Mouse (Mus musculus): ENCODE data around the gene Rreb1. TPM values are rescaled to one million over a fixed set of nuclear protein-coding genes. Genes with fewer than 3 reads are reported as not detected.

Gene Rreb1
- polyA plus RNA-seq, 1 experiment, result 6.0 TPM

DNA sequence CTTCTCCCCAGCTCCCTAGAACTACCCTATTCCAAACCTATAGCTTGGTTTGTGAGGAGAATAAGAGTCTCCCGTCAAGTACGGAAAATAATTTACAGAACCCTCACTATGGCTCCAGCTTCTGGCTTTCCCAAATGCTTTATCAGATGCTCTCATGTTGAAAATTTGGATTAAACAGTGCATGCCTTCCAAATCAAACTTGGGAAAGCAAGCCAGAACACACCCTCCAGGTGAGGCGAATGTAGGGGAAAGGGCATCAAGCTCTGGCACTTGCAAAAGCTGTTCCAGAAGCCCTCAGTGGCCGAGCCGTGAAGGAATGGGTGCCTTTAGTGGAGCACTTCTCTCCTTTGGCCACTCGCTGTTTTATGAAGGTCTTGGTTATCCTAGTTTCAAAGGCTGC is 126.2 kb downstream of the Rreb1 start:
- TF ChIP-seq FOSL1 (IDR thresholded peaks at IDR 0.05; ENCODE audit: insufficient read depth, low read length, poor library complexity, severe bottlenecking) (no peak), CEBPB (IDR thresholded peaks at IDR 0.05; ENCODE audit: low read depth) (no peak), MYOD1 (IDR thresholded peaks at IDR 0.05; ENCODE audit: control insufficient read depth, insufficient read length, low read depth) (no peak), CTCF (IDR thresholded peaks at IDR 0.05; ENCODE audit: control insufficient read depth, insufficient read depth, insufficient read length) (no peak), MAX (IDR thresholded peaks at IDR 0.05) (no peak)
- Histone ChIP-seq H3ac (ENCODE audit: control insufficient read depth, insufficient read length, low read depth) (no peak overlapping the region), H3K4me3 (ENCODE audit: insufficient read depth, poor library complexity, severe bottlenecking) (no peak overlapping the region), H3K79me2 (ENCODE audit: control insufficient read depth, insufficient read depth) (no peaks in the 10 kb centered on the region), H3K36me3 (ENCODE audit: control insufficient read depth, insufficient read depth) (peaks cover 48% of the 10 kb centered on the region), H3K27me3 (ENCODE audit: control insufficient read depth, insufficient read depth, insufficient read length) (no peaks in the 10 kb centered on the region), H3K79me3 (ENCODE audit: low read depth) (no peaks in the 10 kb centered on the region)

DNA sequence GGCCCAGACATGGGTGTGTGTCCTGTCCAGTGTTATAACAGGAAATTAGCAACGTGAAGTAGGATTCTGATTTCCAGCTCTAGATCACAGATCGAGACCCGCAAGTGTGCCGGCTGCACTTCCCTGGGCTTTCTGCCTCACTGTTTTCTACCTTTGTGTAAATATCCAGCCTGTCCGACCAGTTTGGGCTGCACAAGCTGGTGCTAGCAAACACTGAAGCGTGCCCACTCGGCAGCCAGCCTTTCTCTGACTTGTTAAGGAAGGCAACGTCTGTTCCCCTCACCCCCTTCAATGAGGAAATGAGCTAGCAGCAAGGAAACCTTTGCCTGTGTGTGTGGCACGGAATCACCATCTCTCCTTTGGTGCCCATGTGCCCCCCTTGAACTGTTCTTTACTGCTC is 129.9 kb downstream of the Rreb1 start:
- H3K27me3 ChIP-seq (ENCODE audit: control insufficient read depth, insufficient read depth, insufficient read length), result no peaks in the 10 kb centered on the region
- H3ac ChIP-seq (ENCODE audit: control insufficient read depth, insufficient read length, low read depth), result no peak overlapping the region
- H3K4me3 ChIP-seq (ENCODE audit: insufficient read depth, poor library complexity, severe bottlenecking), result no peak overlapping the region
- TF ChIP-seq MYOD1 (IDR thresholded peaks at IDR 0.05; ENCODE audit: control insufficient read depth, insufficient read length, low read depth), result no peak
- TF ChIP-seq MYOG (IDR thresholded peaks at IDR 0.05; ENCODE audit: control insufficient read depth, extremely low read depth, insufficient read length), result no peak
- no peak for TF ChIP-seq CEBPB (IDR thresholded peaks at IDR 0.05; ENCODE audit: low read depth)
- no peak for TF ChIP-seq CTCF (IDR thresholded peaks at IDR 0.05; ENCODE audit: control insufficient read depth, insufficient read depth, insufficient read length)
- no peak for TF ChIP-seq MAX (IDR thresholded peaks at IDR 0.05)
- no peak for TF ChIP-seq USF1 (IDR thresholded peaks at IDR 0.05; ENCODE audit: low read depth)
- TF ChIP-seq FOSL1 (IDR thresholded peaks at IDR 0.05; ENCODE audit: insufficient read depth, low read length, poor library complexity, severe bottlenecking), result no peak
- H3K36me3 ChIP-seq (ENCODE audit: control insufficient read depth, insufficient read depth), result peaks cover 28% of the 10 kb centered on the region
- no peaks in the 10 kb centered on the region for H3K79me3 ChIP-seq (ENCODE audit: low read depth)
- H3K79me2 ChIP-seq (ENCODE audit: control insufficient read depth, insufficient read depth), result no peaks in the 10 kb centered on the region

DNA sequence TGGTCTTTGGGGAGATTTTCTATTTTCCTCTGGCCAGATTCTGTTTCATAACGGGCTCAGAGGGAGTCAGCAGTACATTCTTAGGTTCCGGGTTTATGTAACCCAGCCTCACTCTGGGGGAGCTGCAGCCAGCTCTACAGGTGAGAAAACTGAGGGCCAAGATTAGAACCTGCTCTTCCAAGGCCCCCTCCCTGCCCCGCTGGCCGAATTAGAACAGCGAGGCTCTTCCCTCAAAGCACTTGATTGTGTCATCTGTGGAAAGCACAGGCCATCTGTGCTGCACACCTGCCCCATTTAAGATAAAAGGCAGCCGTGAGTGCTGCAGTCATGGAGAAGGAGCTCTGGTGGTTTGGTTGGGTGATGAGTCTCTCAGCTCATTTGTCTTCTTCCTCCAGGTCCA is 130.3 kb downstream of the Rreb1 start:
- TF ChIP-seq CEBPB (IDR thresholded peaks at IDR 0.05; ENCODE audit: low read depth), result no peak
- TF ChIP-seq CTCF (IDR thresholded peaks at IDR 0.05; ENCODE audit: control insufficient read depth, insufficient read depth, insufficient read length), result no peak
- no peak for TF ChIP-seq FOSL1 (IDR thresholded peaks at IDR 0.05; ENCODE audit: insufficient read depth, low read length, poor library complexity, severe bottlenecking)
- no peak for TF ChIP-seq USF1 (IDR thresholded peaks at IDR 0.05; ENCODE audit: low read depth)
- TF ChIP-seq MYOG (IDR thresholded peaks at IDR 0.05; ENCODE audit: control insufficient read depth, extremely low read depth, insufficient read length), result no peak
- TF ChIP-seq MYOD1 (IDR thresholded peaks at IDR 0.05; ENCODE audit: control insufficient read depth, insufficient read length, low read depth), result no peak
- TF ChIP-seq MAX (IDR thresholded peaks at IDR 0.05), result no peak
- H3K79me3 ChIP-seq (ENCODE audit: low read depth), result no peaks in the 10 kb centered on the region
- no peak overlapping the region for H3ac ChIP-seq (ENCODE audit: control insufficient read depth, insufficient read length, low read depth)
- peaks cover 31% of the 10 kb centered on the region for H3K36me3 ChIP-seq (ENCODE audit: control insufficient read depth, insufficient read depth)
- H3K4me3 ChIP-seq (ENCODE audit: insufficient read depth, poor library complexity, severe bottlenecking), result no peak overlapping the region
- H3K27me3 ChIP-seq (ENCODE audit: control insufficient read depth, insufficient read depth, insufficient read length), result no peaks in the 10 kb centered on the region
- H3K79me2 ChIP-seq (ENCODE audit: control insufficient read depth, insufficient read depth), result no peaks in the 10 kb centered on the region

DNA sequence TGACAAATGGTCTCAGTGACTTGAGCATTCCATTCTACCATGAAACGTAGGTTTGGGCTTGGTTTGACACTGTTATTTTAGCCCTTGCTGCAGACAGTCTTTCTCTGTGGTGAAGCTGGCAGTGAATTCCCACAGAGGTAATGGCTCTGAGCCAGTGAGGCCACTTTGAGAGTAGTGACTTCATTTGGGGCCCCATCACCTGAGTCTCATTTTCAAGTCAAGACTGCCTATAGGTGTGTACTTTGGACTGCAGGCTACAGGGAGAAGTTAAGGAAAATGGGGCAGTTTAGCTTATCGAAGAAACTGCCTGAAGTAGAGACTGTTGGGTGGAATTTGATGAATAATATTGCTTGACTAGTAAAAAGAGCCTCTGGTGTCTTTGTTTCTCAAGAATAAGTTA is 131.0 kb downstream of the Rreb1 start:
- Histone ChIP-seq H3K79me2 (ENCODE audit: control insufficient read depth, insufficient read depth) (no peaks in the 10 kb centered on the region), H3K27me3 (ENCODE audit: control insufficient read depth, insufficient read depth, insufficient read length) (no peaks in the 10 kb centered on the region), H3K4me3 (ENCODE audit: insufficient read depth, poor library complexity, severe bottlenecking) (no peak overlapping the region), H3K36me3 (ENCODE audit: control insufficient read depth, insufficient read depth) (peaks cover 37% of the 10 kb centered on the region), H3ac (ENCODE audit: control insufficient read depth, insufficient read length, low read depth) (no peak overlapping the region), H3K79me3 (ENCODE audit: low read depth) (no peaks in the 10 kb centered on the region)
- TF ChIP-seq USF1 (IDR thresholded peaks at IDR 0.05; ENCODE audit: low read depth) (no peak), MYOD1 (IDR thresholded peaks at IDR 0.05; ENCODE audit: control insufficient read depth, insufficient read length, low read depth) (no peak), CEBPB (IDR thresholded peaks at IDR 0.05; ENCODE audit: low read depth) (no peak), FOSL1 (IDR thresholded peaks at IDR 0.05; ENCODE audit: insufficient read depth, low read length, poor library complexity, severe bottlenecking) (no peak), CTCF (IDR thresholded peaks at IDR 0.05; ENCODE audit: control insufficient read depth, insufficient read depth, insufficient read length) (no peak), MYOG (IDR thresholded peaks at IDR 0.05; ENCODE audit: control insufficient read depth, extremely low read depth, insufficient read length) (no peak), MAX (IDR thresholded peaks at IDR 0.05) (no peak)

DNA sequence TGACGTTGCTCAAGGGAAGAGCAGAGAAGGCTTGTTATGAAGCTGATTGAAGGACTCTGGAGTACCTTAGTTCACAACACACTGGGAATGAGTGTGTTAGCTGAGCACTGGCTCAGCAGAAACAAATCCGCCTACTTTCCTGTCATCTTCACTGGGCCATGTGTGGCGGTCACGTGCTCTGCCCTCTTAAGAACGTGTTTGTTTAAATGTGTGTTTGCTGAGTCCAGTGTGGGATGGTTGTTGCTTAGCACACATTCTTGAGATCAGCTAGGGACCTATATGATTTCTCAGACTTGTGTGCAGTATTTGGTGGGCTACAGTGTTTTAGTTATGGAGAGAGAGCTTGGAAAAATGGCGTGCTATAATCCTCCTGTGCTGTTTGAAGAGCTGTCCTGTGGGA is 133.8 kb downstream of the Rreb1 start:
- Histone ChIP-seq H3K79me3 (ENCODE audit: low read depth) (no peaks in the 10 kb centered on the region), H3K4me3 (ENCODE audit: insufficient read depth, poor library complexity, severe bottlenecking) (no peak overlapping the region), H3K27me3 (ENCODE audit: control insufficient read depth, insufficient read depth, insufficient read length) (no peaks in the 10 kb centered on the region), H3K79me2 (ENCODE audit: control insufficient read depth, insufficient read depth) (no peaks in the 10 kb centered on the region), H3K36me3 (ENCODE audit: control insufficient read depth, insufficient read depth) (peaks cover 36% of the 10 kb centered on the region), H3ac (ENCODE audit: control insufficient read depth, insufficient read length, low read depth) (no peak overlapping the region)
- TF ChIP-seq MAX (IDR thresholded peaks at IDR 0.05), result no peak
- TF ChIP-seq CTCF (IDR thresholded peaks at IDR 0.05; ENCODE audit: control insufficient read depth, insufficient read depth, insufficient read length), result no peak
- no peak for TF ChIP-seq FOSL1 (IDR thresholded peaks at IDR 0.05; ENCODE audit: insufficient read depth, low read length, poor library complexity, severe bottlenecking)
- no peak for TF ChIP-seq USF1 (IDR thresholded peaks at IDR 0.05; ENCODE audit: low read depth)
- no peak for TF ChIP-seq MYOG (IDR thresholded peaks at IDR 0.05; ENCODE audit: control insufficient read depth, extremely low read depth, insufficient read length)
- no peak for TF ChIP-seq CEBPB (IDR thresholded peaks at IDR 0.05; ENCODE audit: low read depth)
- no peak for TF ChIP-seq MYOD1 (IDR thresholded peaks at IDR 0.05; ENCODE audit: control insufficient read depth, insufficient read length, low read depth)

Measured in C2C12 (cell line).